Mouse (Mus musculus) neural tube, embryonic 10.5 days (tissue): Measurements from ENCODE around the gene Cpa2.
A peak's percentile ranks its signal among the peaks of the same experiment; 100 is the strongest.

Experiments
- DNase-seq: peaks from one replicate; pipeline ENCODE4 v3.0.0-alpha.2; 2017; ENCODE audit warnings: low spot score; ENCODE audit errors: extremely low spot score

Gene Cpa2

GRCm38 (mm10) chr6:30576477-30577203 lies 35.3 kb downstream of the Cpa2 start:
- DNase-seq, result peak; percentile 49

GRCm38 (mm10) chr6:30579961-30580840 lies 38.8 kb downstream of the Cpa2 start:
- DNase-seq, result no peak

GRCm38 (mm10) chr6:30580841-30581176 lies 39.4 kb downstream of the Cpa2 start:
- DNase-seq, result no peak

DNA sequence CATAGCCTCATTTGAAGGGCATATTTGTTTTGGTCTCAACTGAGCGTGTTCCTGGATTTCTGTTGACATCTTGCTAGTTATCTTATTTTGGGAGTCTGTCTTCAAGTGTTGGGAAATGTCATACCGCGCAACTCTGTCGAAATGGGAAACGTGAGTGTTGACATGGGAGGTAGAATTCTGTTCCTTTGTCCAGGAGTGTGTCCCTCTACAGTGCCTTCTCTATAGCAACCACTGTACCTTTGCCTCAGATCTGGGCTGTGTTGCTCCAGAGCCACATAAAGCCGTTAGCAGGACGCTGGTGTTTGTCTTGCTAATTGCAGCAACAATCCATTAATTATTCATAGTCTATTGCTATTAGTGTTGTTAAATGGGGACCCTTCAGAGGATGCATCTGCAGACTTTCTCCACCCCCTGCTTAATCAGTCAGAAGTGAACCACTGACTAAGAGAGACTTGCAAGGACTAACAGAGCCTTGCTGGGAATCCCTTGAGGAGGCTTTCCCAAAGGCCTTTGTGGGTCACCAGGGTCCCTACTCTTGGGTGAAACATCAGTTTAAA lies 45.6 kb downstream of the Cpa2 start:
- no peak for DNase-seq

- DNase-seq, result no peak
Observed at GRCm38 (mm10) chr6:30589819-30590218, 48.4 kb downstream of the Cpa2 start.

DNA sequence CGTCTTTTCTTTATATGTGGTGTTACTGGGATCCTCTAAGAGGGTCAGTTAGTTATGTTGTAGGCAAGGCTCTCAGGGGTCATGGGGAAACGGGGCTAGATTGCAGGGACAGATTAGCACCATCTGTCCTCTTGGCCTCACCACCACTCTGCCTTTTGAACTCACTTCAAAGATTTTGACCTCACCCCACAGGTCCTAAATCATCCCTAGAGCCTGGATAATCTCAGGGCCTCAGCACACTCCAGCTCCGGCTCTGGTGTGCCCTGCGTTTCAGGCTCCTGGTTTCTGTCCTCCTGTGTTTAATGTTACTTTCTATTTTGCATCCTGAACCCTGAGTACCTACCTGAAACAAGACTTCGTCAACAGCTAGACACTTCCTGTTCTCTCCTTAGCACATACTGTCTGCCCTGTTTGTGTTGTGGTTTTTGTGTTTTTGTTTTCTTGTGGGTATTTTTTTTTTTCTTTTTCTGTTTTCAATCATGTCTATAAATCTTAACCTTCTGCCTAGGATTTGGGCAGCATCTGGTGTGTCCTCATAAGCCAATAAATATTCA lies 50.5 kb downstream of the Cpa2 start:
- no peak for DNase-seq

- no peak for DNase-seq
Observed at GRCm38 (mm10) chr6:30592417-30592974, 51.1 kb downstream of the Cpa2 start.

- no peak for DNase-seq
Observed at GRCm38 (mm10) chr6:30594364-30594763, 53.0 kb downstream of the Cpa2 start.

- no peak for DNase-seq
Observed at GRCm38 (mm10) chr6:30596230-30596898, 55.0 kb downstream of the Cpa2 start.

DNA sequence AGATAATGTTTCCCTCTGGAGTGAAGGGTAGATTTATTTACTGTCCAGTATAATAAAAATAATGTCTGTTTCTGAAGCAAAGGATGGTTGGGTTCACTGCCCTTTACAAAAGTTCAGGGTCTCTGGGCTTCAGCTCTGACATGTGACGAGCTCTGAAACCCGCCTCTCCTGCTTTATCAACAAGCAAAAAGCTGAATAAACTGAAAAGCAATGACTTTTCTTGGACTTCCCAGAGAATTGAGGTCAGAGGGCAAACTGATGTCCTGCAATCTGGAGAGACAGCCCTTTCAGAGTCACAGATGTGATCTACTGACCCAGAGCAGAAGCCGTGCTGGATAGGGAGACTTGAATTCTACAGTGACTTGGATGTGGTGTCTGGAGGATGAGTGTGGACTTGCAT lies 58.7 kb downstream of the Cpa2 start:
- DNase-seq, result no peak

DNA sequence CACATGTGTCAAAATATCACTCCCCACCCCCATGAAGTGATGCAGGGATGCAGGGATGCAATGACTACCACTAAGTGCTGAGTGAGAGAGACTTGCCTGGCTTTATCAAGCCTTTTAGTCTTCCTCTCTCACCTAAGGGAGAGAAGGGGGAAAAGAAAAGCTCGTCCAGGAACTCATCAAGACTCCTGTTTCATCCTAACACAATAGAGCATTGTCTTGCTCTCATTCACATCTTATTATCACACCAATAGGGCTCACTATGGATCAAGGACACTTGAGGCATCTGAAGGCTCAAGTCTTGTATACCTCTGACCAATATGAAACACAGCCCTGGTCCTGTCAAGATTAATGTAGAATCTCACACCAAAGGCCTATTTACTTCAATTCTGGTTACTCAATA lies 59.6 kb downstream of the Cpa2 start:
- DNase-seq, result no peak

DNA sequence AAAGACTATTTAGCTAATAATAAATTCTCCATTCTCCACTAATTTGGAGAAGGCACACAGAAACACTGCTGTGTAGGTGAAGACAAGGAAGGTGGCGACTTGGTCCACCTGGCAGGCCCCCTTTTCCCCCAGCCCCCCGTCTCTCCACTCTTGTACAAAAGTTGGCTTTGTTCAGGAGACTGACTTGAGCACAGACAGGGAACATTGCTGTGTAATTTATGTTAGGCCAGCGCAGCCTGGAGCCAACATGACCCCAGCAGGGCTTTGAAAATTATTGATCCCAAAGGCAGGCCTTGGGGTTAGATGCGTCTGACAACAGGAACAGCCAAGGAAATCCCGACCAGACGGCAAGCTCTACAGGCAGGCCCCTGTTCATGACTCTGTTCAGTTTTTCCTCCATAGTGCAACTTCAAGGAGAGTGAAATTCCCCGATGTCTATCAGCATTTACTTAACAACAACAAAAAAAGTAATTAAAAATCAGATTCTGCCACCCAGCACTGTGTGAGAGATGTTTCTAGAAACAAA lies 63.0 kb downstream of the Cpa2 start:
- no peak for DNase-seq

DNA sequence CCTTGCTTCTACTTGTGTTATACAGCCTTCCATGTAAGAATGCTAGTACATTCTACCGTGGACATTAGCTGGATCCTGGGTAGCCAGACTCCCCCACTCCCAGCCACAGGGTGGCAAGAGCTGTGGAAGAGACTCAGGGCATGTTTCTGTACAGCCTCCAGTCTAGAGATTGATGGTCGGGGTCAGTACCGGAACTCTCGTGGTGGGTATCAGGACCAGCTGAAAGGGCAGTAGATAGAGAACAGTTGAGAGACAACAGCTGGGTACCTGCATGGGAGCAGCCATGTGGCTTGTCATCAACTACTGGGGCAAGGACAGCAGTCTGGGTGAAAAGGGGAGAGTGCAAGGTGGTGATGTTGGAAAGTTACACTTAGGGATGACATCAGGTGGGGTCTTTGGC lies 63.7 kb downstream of the Cpa2 start:
- no peak for DNase-seq

DNA sequence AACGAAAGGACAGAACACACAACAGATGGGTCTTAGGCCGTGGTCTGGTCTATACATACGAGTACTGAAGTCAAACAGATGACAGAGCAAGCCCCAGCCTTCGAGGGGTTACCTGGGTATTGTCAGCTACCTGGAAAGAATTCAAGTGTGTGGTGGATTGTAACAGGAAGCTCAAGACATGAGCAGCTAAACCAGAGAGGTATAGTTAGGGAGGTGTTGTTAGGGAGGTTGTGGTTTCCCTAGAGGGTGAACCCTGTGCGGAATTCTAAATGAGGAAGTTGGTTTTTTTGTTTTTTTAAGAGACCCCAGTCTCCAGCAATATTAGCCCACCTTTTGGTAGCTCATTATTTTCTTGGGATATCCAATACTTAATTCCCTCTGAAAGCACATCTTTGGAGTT lies 64.3 kb downstream of the Cpa2 start:
- DNase-seq, result no peak

DNA sequence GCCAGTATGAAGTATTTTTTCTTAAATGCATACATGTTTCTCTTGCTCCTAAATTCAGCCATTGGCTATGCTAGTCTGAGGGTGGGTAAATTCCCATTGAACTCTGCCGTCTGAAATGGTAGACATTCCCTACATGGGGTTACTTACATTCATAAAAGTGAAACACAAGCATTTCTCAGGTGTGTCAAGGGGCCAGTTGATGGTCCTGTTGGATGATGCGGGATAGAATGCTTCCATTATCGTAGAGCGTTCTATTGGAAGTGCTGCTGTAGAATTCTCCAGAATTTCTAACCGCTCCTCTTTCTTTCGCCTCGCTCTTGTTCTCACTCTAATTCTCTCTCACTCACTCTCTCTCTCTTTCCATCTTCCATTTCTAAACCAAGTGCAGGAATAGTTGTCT lies 69.3 kb downstream of the Cpa2 start, which contains the start of gene Cpa5:
Cpa5 (plus strand) TSS at position 301 of the 400 bp plus-strand sequence.
- no peak for DNase-seq

DNA sequence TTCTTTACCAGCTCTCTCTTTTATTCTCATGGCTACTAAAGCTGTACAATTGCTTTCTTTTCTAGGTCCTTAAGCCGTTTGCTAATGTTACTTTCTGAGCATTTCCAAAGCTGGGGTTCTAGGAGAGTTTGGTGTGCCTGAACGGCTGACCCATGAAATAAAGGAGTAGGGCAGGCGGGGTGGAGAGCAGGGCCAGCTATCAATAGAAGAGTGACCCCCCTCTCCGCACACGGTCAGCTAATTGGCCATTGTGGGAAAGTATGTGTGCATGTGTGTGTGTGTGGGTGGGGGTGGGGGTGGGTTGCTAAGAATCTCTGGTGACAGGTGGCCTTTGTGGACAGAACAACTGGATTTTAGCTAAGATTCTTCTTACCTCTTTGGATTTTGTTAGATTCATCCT lies 69.8 kb downstream of the Cpa2 start:
- DNase-seq, result no peak
